ENCODE assay signal across 26 mouse cellular contexts in genomic region chr1:57810221-57810620, GRCm38 (mm10).
"Had no signal": no experiment of that assay in that cellular context is flagged by ENCODE, and none has a peak within 500 bp of the region (broad histone marks: within the 10 kb centered on the region; RNA-seq: fewer than 3 reads in every experiment).

No protein-coding gene starts in this region.

- H3K27me3 ChIP-seq: heart, embryonic 12.5 days; hindbrain, embryonic 12.5 days; limb, embryonic 12.5 days had no signal

- H3K4me3 ChIP-seq: gastrocnemius, adult 2 months; heart, embryonic 10.5 days; heart, embryonic 12.5 days; hindbrain, embryonic 10.5 days; hindbrain, embryonic 12.5 days; left cerebral cortex, adult 2 months; limb, embryonic 10.5 days; limb, embryonic 12.5 days had no signal

- H3K9me3 ChIP-seq: heart, embryonic 10.5 days; heart, embryonic 12.5 days; hindbrain, embryonic 10.5 days; hindbrain, embryonic 12.5 days; limb, embryonic 10.5 days had no signal

- H3K9ac ChIP-seq: heart, embryonic 12.5 days; hindbrain, embryonic 12.5 days; hindbrain, embryonic 14.5 days; limb, embryonic 12.5 days; liver, embryonic 14.5 days had no signal

- H3K27ac ChIP-seq: gastrocnemius, adult 2 months; hindbrain, embryonic 10.5 days; hindbrain, embryonic 12.5 days; hindbrain, embryonic 14.5 days; kidney, postnatal 0 days; left cerebral cortex, adult 2 months; limb, embryonic 10.5 days; limb, embryonic 12.5 days; liver, embryonic 14.5 days had no signal

- H3K36me3 ChIP-seq: hindbrain, embryonic 10.5 days; hindbrain, embryonic 12.5 days; limb, embryonic 12.5 days had no signal

- DNase-seq: gastrocnemius, adult 2 months; gastrocnemius, postnatal 10 days; gastrocnemius, postnatal 25 days; heart, adult 18-20 months; heart, postnatal 10 days; heart, postnatal 4 days; kidney, adult 18-20 months; kidney, adult 8-10 months; kidney, postnatal 14 days; kidney, postnatal 36 days; layer of hippocampus, adult 9-11 months; liver had no signal

- H3K4me2 ChIP-seq: heart, embryonic 12.5 days; hindbrain, embryonic 12.5 days; hindbrain, embryonic 14.5 days; limb, embryonic 12.5 days; liver, embryonic 11.5 days had no signal

- ATAC-seq: hindbrain, embryonic 16.5 days; inflammation-experienced regulatory T-cells, adult 6 months; intestine, postnatal 0 days had no signal
